Mouse (Mus musculus) heart, embryonic 16.5 days (tissue): ENCODE measurements around the gene Asl. TPM values are rescaled to one million over a fixed set of nuclear protein-coding genes. Genes with fewer than 3 reads are reported as not detected.

Experiments used
- ATAC-seq: fragments of 200-750 bp; cut with Nextera tagmentation; replicated peaks from 2 replicates; pipeline ENCODE4 v1.8.0; 2017; ENCODE audit warnings: moderate number of reproducible peaks; ENCODE audit not compliant: insufficient read depth, low FRiP score; ENCODE audit errors: extremely low read depth
- H3K27ac ChIP-seq: fragments of 300-500 bp; sonication (generic); 2 replicates; pipeline ENCODE4 v1.5.1; 2014; ENCODE audit warnings: mild to moderate bottlenecking, low read length, control low read depth, moderate library complexity
- H3K27me3 ChIP-seq: fragments of 300-500 bp; sonication (generic); 2 replicates; pipeline ENCODE4 v1.6.1; 2014; ENCODE audit warnings: low read length, mixed read lengths; ENCODE audit not compliant: control insufficient read depth, insufficient read depth
- H3K36me3 ChIP-seq: fragments of 300-500 bp; sonication (generic); 2 replicates; pipeline ENCODE4 v1.6.1; 2014; ENCODE audit not compliant: control insufficient read depth, insufficient read depth
- H3K4me1 ChIP-seq: fragments of 300-500 bp; sonication (generic); 2 replicates; pipeline ENCODE4 v1.6.1; 2014; ENCODE audit warnings: low read length, mixed read lengths; ENCODE audit not compliant: control insufficient read depth, insufficient read depth
- H3K4me2 ChIP-seq: fragments of 300-500 bp; sonication (generic); 2 replicates; pipeline ENCODE4 v1.6.1; 2014; ENCODE audit warnings: low read depth, mild to moderate bottlenecking, control low read depth, low read length
- H3K4me3 ChIP-seq: fragments of 300-500 bp; sonication (generic); 2 replicates; pipeline ENCODE4 v1.5.1; 2014; ENCODE audit warnings: mild to moderate bottlenecking, control low read depth, low read length
- H3K9ac ChIP-seq: fragments of 300-500 bp; sonication (generic); 2 replicates; pipeline ENCODE4 v1.6.1; 2014; ENCODE audit warnings: low read length, control low read depth
- H3K9me3 ChIP-seq: fragments of 300-500 bp; sonication (generic); replicated peaks from 2 replicates; pipeline ENCODE4 v1.6.1; 2016; ENCODE audit warnings: low read length; ENCODE audit not compliant: control insufficient read depth
- WGBS: fragments of 180-500 bp; shearing (Covaris S2); extraction: QIAGEN DNeasy Blood & Tissue Kit; methylation state at CpG from one replicate; pipeline ENCODE4 v1.1.7; 2014; 5-methylcytosine and 5-hydroxymethylcytosine counted together
- polyA plus RNA-seq: library from polyadenylated mRNA; unstranded; fragments of >200 nt; fragmentation: Nextera tagmentation; extraction: Ambion mirVana; gene quantifications from 2 replicates; pipeline ENCODE4 v1.2.1, GENCODE M21; 2015

Gene Asl
- polyA plus RNA-seq, 1 experiment from 2014 or later, result 23.0 TPM

DNA sequence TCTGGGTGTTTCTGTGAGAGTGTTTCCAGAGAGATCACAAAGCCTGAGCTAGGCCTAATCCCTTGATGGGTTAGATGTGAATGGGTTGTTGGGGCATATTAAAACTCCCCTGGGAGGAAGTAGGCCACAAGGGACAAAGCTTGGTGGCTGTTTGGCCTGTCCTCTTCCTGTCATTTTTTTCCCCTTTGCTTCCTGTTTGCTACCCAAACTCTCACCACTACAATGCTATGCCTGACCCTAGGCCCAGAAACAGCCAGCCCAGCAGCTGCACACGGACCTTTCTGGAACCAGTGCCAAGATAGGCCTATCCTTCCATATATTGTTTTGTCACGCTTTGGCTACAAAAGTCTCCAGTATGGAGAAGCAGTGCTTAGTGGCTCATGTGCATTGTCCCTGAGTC lies 33.0 kb upstream of the Asl start:
- peak overlapping the region; percentile 73 for H3K27ac ChIP-seq

DNA sequence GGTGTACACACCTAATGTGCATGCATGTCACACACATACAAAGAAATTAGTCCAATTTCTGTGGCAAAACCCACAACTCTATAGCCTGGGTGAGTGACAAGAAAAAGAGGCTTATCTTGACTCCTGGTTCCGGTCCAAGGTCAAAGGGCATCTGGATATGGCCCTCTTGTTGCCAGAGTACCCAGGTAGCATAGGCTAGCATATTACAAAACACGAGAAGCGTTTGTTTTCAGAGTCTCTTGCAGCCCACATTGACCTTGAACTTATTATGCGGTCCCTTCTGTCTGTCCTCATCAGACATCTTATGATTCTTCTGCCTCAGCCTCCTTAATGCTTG lies 31.2 kb upstream of the Asl start:
- H3K36me3 ChIP-seq, result peaks cover 12% of the 10 kb centered on the region
- H3K4me1 ChIP-seq, result peaks cover 11% of the 10 kb centered on the region
- no peak overlapping the region for H3K4me3 ChIP-seq
- WGBS, result 62% methylated on average over 4 of the region's 4 CpGs
- no peak overlapping the region for H3K4me2 ChIP-seq
- ATAC-seq, result no peak
- no peak overlapping the region for H3K9ac ChIP-seq
- H3K9me3 ChIP-seq, result no peaks in the 10 kb centered on the region
- H3K27me3 ChIP-seq, result no peaks in the 10 kb centered on the region
- peak overlapping the region; percentile 65 for H3K27ac ChIP-seq

More for the DNA sequence above, 33.0 kb upstream of the Asl start:
- ATAC-seq, result peak; percentile 35
- Histone ChIP-seq H3K27me3 (no peaks in the 10 kb centered on the region), H3K4me3 (no peak overlapping the region), H3K36me3 (peaks cover 10% of the 10 kb centered on the region), H3K9ac (no peak overlapping the region), H3K4me2 (no peak overlapping the region), H3K4me1 (peaks cover 11% of the 10 kb centered on the region), H3K9me3 (peaks cover 3% of the 10 kb centered on the region; the same call in 1 of the 2 replicates)
- 63% methylated on average over 2 of the region's 2 CpGs for WGBS

DNA sequence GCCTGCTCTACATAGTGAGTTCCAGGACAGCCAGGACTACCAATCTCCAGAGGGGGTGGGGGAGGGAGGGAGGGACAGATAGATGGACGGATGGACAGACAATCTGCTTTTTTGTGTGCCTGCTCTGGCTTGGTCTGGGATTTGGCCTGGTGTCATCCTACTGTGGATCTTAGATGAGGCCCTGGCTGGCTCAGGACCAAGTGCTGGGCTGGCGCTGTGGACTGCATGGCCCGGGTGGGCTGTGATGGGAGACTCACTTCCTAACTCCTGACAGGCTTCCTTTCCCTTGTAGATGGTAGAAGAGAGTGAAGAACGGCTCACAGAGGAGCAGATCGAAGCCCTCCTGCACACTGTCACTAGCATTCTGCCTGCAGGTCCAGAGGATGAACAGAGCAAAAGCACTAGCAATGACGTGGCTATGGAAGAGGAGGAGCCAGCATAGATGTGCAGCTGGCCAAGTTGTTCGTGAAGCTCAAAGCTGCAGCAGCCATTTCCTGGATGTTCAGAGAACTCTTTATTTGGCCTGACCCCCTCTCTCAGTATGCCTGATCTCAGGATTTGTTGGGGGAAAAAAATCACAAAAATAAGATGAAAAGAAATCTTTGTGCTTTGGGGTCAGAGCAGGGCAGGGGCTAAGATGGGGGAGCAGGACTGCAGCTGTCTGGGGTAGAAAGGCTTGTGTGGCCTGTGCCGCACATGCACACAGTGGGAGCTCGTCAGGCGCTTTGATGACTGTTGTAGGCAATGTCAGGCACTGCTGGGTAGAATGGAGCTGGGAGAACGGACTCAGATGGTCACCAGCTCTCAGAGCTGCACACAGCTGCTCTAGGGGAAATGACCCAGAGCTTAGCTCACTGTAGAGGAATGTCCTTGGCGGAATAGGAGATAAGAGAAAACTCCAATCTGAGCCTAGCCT lies 30.6 kb upstream of the Asl start:
- Histone ChIP-seq H3K27ac (peak overlapping the region; percentile 65), H3K4me3 (no peak overlapping the region), H3K4me2 (no peak overlapping the region), H3K27me3 (no peaks in the 10 kb centered on the region), H3K9ac (no peak overlapping the region), H3K4me1 (peaks cover 11% of the 10 kb centered on the region), H3K36me3 (peaks cover 12% of the 10 kb centered on the region), H3K9me3 (no peaks in the 10 kb centered on the region)
- 51% methylated on average over 12 of the region's 12 CpGs for WGBS
- peak; percentile 81 for ATAC-seq

- WGBS, result 87% methylated on average over 2 of the region's 2 CpGs
Measured at GRCm38 (mm10) chr5:130056303-130056702, 27.3 kb upstream of the Asl start.

DNA sequence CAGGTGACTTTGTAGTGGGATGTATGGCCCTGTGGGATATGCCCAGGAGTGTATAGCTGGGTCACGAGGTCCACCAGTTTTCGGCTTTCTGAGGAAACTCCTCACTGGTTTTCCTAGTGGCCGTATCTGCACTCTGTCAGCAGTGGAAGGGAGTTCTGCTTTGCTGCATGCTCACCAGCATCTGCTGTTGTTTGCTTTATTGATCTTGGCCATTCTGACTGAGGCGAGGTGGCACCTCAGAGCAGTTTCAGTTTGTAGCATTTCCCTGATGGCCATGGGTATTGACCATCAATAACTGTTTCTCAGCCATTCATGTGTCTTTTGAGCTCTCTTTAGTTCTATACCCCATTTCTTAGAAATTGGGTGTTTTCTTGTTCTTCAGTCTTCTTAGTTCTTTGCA lies 26.6 kb upstream of the Asl start:
- no peak overlapping the region for H3K9ac ChIP-seq
- peaks cover 14% of the 10 kb centered on the region for H3K36me3 ChIP-seq
- H3K4me3 ChIP-seq, result no peak overlapping the region
- H3K9me3 ChIP-seq, result no peaks in the 10 kb centered on the region
- peaks cover 16% of the 10 kb centered on the region for H3K27me3 ChIP-seq
- H3K4me2 ChIP-seq, result no peak overlapping the region
- H3K27ac ChIP-seq, result no peak overlapping the region
- ATAC-seq, result no peak
- 90% methylated on average over 4 of the region's 4 CpGs for whole genome bisulfite sequencing
- peaks cover 11% of the 10 kb centered on the region for H3K4me1 ChIP-seq

More at GRCm38 (mm10) chr5:130056303-130056702, 27.3 kb upstream of the Asl start:
- no peak overlapping the region for H3K27ac ChIP-seq
- no peak overlapping the region for H3K4me2 ChIP-seq
- H3K4me1 ChIP-seq, result peaks cover 11% of the 10 kb centered on the region
- H3K9ac ChIP-seq, result no peak overlapping the region
- H3K9me3 ChIP-seq, result no peaks in the 10 kb centered on the region
- peaks cover 17% of the 10 kb centered on the region for H3K36me3 ChIP-seq
- no peak for ATAC-seq
- no peak overlapping the region for H3K4me3 ChIP-seq
- H3K27me3 ChIP-seq, result peaks cover 11% of the 10 kb centered on the region

DNA sequence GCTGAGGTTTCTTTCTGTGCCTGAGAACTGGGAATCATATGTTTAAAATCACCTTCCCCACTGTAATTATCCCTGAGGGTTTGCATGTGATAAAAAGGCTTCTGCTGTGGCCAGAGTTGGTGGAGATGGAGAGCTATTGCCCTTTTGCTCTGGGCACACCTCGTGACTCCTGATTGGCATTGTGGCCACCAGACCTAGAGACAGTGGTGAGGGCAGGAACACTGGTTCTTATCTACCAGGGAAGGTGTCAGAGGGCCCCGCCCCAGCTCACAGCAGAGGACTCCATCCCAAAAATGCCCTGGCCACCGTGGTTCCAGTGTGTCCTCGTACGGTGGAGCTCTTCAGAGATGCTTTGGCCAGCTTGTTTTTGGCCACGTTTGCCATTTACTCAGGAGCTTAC lies 23.9 kb upstream of the Asl start:
- no peak for ATAC-seq
- Histone ChIP-seq H3K36me3 (peaks cover 10% of the 10 kb centered on the region; the same call in 1 of the 2 replicates), H3K27me3 (peaks cover 28% of the 10 kb centered on the region), H3K27ac (no peak overlapping the region), H3K4me3 (no peak overlapping the region), H3K9me3 (no peaks in the 10 kb centered on the region), H3K4me2 (no peak overlapping the region), H3K4me1 (no peaks in the 10 kb centered on the region), H3K9ac (no peak overlapping the region)
- WGBS, result 91% methylated on average over 6 of the region's 6 CpGs

- H3K9ac ChIP-seq, result no peak overlapping the region
- peaks cover 12% of the 10 kb centered on the region for H3K36me3 ChIP-seq
- no peak overlapping the region for H3K4me2 ChIP-seq
- H3K4me1 ChIP-seq, result no peaks in the 10 kb centered on the region
- H3K27ac ChIP-seq, result no peak overlapping the region
- no peaks in the 10 kb centered on the region for H3K9me3 ChIP-seq
- 78% methylated on average over 5 of the region's 5 CpGs for WGBS
- ATAC-seq, result no peak
- H3K4me3 ChIP-seq, result no peak overlapping the region
- H3K27me3 ChIP-seq, result peaks cover 28% of the 10 kb centered on the region
Measured at GRCm38 (mm10) chr5:130052510-130052909, 23.5 kb upstream of the Asl start.

GRCm38 (mm10) chr5:130051073-130051860 lies 22.2 kb upstream of the Asl start:
- no peak overlapping the region for H3K9ac ChIP-seq
- 85% methylated on average over 15 of the region's 15 CpGs for WGBS
- peaks cover 20% of the 10 kb centered on the region for H3K36me3 ChIP-seq
- no peak overlapping the region for H3K27ac ChIP-seq
- H3K27me3 ChIP-seq, result peaks cover 28% of the 10 kb centered on the region
- peaks cover 7% of the 10 kb centered on the region; the same call in 1 of the 2 replicates for H3K4me1 ChIP-seq
- no peak overlapping the region for H3K4me3 ChIP-seq
- no peak overlapping the region for H3K4me2 ChIP-seq
- H3K9me3 ChIP-seq, result no peaks in the 10 kb centered on the region; the same call in 1 of the 2 replicates
- no peak for ATAC-seq

DNA sequence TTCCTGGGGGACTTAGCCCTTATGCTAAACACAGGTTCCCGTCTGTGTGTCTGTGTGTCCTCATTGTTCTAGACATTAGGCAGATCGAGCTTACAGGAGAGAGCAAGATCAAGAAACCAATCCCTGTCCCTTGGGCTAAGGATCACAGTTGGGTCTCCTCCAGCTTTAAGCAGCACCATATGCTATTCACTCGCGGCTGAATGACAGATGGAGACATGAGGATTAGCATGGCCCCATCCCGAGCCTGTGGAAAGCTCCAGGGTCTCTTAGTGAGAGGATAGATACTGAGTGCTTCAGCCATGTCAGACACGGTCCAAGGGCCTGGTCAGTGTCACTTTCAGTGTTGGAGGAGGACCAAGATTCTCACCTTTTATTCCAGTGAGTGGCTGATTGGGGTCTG lies 21.4 kb upstream of the Asl start:
- no peak for ATAC-seq
- Histone ChIP-seq H3K4me3 (no peak overlapping the region), H3K9ac (no peak overlapping the region), H3K4me2 (no peak overlapping the region), H3K27me3 (peaks cover 34% of the 10 kb centered on the region), H3K4me1 (peaks cover 7% of the 10 kb centered on the region; the same call in 1 of the 2 replicates), H3K9me3 (no peaks in the 10 kb centered on the region; the same call in 1 of the 2 replicates), H3K36me3 (peaks cover 19% of the 10 kb centered on the region), H3K27ac (no peak overlapping the region)
- WGBS, result 57% methylated on average over 6 of the region's 6 CpGs
